Comparison of ENCODE assay signal across 24 mouse cellular contexts in the genomic region with DNA sequence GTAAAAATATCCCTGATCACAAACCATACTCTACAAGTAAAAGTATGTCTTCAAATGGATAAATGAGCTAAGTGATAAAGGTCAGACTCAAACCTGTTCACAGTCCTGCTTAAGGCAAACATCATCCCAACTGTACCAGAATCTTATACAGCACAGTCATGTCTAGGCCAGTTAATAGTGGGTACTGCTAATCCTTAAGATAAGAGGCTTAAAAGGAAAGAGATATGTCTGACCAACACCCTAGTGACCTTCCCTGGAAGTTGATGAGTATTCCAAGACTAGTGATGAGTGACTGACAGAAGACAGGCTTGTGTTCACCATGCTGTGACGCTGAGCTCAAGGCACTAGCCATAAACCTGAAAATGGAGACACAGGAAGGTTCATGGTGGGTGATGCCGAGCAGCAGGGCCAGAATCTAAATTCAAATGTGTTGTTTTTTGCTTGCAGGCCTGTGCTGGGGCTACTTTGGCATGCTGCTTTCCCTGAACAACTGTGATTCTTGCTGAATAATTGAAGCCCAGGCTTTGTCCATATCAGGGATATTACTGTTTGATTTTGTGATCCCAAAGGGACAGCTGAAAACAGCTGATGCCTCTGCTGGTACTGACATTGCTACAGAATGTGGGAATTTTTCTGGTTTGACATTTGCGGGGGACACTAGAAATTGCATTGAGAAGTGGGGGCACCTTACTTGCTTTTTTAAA.
DNase-seq lines count a peak whose midpoint lies in the region; ATAC-seq and TF ChIP-seq lines count a peak whose summit lies in the region.
"Had no signal": no experiment of that assay in that cellular context is flagged by ENCODE, and none has a peak within 500 bp of the region (broad histone marks: within the 10 kb centered on the region; RNA-seq: fewer than 3 reads in every experiment).

No protein-coding gene starts in this region.

- ATAC-seq in hindbrain, embryonic 11.5 days (ENCODE audit: low FRiP score): peak; percentile 76
- ATAC-seq in midbrain, embryonic 12.5 days (ENCODE audit: low FRiP score, low read depth): peak; percentile 80
- ATAC-seq in midbrain, postnatal 0 days (ENCODE audit: low FRiP score): no peak
- peak; percentile 77 for ATAC-seq in midbrain, embryonic 15.5 days (replicated peaks)
- ATAC-seq: CD4-positive, CD25-positive, alpha-beta regulatory T cell, adult 4 months; forebrain, embryonic 16.5 days had no signal

- DNase-seq in hindbrain, embryonic 11.5 days (ENCODE audit: low spot score): peak; percentile 11
- no peak for DNase-seq in hindbrain, embryonic 10.5 days (ENCODE audit: low spot score)
- DNase-seq in midbrain, postnatal 0 days (ENCODE audit: low spot score): no peak
- DNase-seq in brain, embryonic 14.5 days (ENCODE audit: low read depth): peak; percentile 57
- DNase-seq in left cerebral cortex, adult 11 months (ENCODE audit: low spot score): no peak
- DNase-seq in right cerebral cortex, postnatal 4 days: no peak
- DNase-seq: adrenal gland, adult 8-10 months; adrenal gland, postnatal 36 days; B cell, adult 2 months; cerebellum, adult 11-12 months; cerebellum, adult 9-10 months; cerebellum, postnatal 25 days; gastrocnemius, postnatal 10 days; heart, adult 18-20 months; heart, postnatal 10 days; heart, postnatal 4 days had no signal

- H3K27ac ChIP-seq in hindbrain, embryonic 11.5 days (ENCODE audit: low read depth, low read length): peak overlapping the region; percentile 60
- H3K27ac ChIP-seq in hindbrain, embryonic 10.5 days: no peak overlapping the region
- H3K27ac ChIP-seq in midbrain, embryonic 12.5 days (replicated peaks): peak overlapping the region; percentile 46
- no peak overlapping the region for H3K27ac ChIP-seq in midbrain, postnatal 0 days (ENCODE audit: low read depth, low read length)
- H3K27ac ChIP-seq in midbrain, embryonic 15.5 days: no peak overlapping the region; the same call in 1 of the 2 replicates
- H3K27ac ChIP-seq: embryonic facial prominence, embryonic 13.5 days; forebrain, embryonic 12.5 days; heart, embryonic 10.5 days had no signal

- no peaks in the 10 kb centered on the region for H3K9me3 ChIP-seq in hindbrain, embryonic 11.5 days (ENCODE audit: control insufficient read depth, low read length)
- no peaks in the 10 kb centered on the region for H3K9me3 ChIP-seq in hindbrain, embryonic 10.5 days
- H3K9me3 ChIP-seq in midbrain, embryonic 12.5 days: no peaks in the 10 kb centered on the region
- no peaks in the 10 kb centered on the region for H3K9me3 ChIP-seq in midbrain, postnatal 0 days (ENCODE audit: low read length)
- H3K9me3 ChIP-seq in midbrain, embryonic 15.5 days: no peaks in the 10 kb centered on the region
- H3K9me3 ChIP-seq: embryonic facial prominence, embryonic 13.5 days; forebrain, embryonic 12.5 days; G1E; heart, embryonic 10.5 days had no signal

- H3K4me2 ChIP-seq in hindbrain, embryonic 11.5 days (replicated peaks; ENCODE audit: low read depth, low read length): no peak overlapping the region
- no peak overlapping the region for H3K4me2 ChIP-seq in midbrain, embryonic 12.5 days (replicated peaks)
- H3K4me2 ChIP-seq in midbrain, postnatal 0 days (ENCODE audit: low read depth, low read length, poor library complexity, severe bottlenecking): no peak overlapping the region
- H3K4me2 ChIP-seq in midbrain, embryonic 15.5 days: no peak overlapping the region
- H3K4me2 ChIP-seq: embryonic facial prominence, embryonic 13.5 days; forebrain, embryonic 12.5 days had no signal

- no peaks in the 10 kb centered on the region for H3K4me1 ChIP-seq in hindbrain, embryonic 11.5 days (replicated peaks; ENCODE audit: control insufficient read depth, insufficient read depth, low read length)
- H3K4me1 ChIP-seq in hindbrain, embryonic 10.5 days (replicated peaks): no peaks in the 10 kb centered on the region
- H3K4me1 ChIP-seq in midbrain, embryonic 12.5 days: 0 out of 2 replicates have a peak, but pooled peaks cover 2% of the 10 kb centered on the region
- H3K4me1 ChIP-seq in midbrain, postnatal 0 days (ENCODE audit: insufficient read depth, low read length): no peaks in the 10 kb centered on the region
- peaks cover 12% of the 10 kb centered on the region; the same call in 1 of the 2 replicates for H3K4me1 ChIP-seq in midbrain, embryonic 15.5 days
- H3K4me1 ChIP-seq: embryonic facial prominence, embryonic 13.5 days; forebrain, embryonic 12.5 days; heart, embryonic 10.5 days had no signal

- no peaks in the 10 kb centered on the region for H3K27me3 ChIP-seq in hindbrain, embryonic 11.5 days (ENCODE audit: control insufficient read depth, insufficient read depth, low read length)
- no peaks in the 10 kb centered on the region for H3K27me3 ChIP-seq in hindbrain, embryonic 10.5 days (ENCODE audit: insufficient read depth, poor library complexity, severe bottlenecking)
- H3K27me3 ChIP-seq in midbrain, embryonic 12.5 days: no peaks in the 10 kb centered on the region
- H3K27me3 ChIP-seq in midbrain, postnatal 0 days (ENCODE audit: insufficient read depth, low read length): no peaks in the 10 kb centered on the region
- H3K27me3 ChIP-seq in midbrain, embryonic 15.5 days (replicated peaks): no peaks in the 10 kb centered on the region
- H3K27me3 ChIP-seq: embryonic facial prominence, embryonic 13.5 days; forebrain, embryonic 12.5 days had no signal

- H3K4me3 ChIP-seq in hindbrain, embryonic 11.5 days (ENCODE audit: low read depth, low read length): no peak overlapping the region
- H3K4me3 ChIP-seq in hindbrain, embryonic 10.5 days: no peak overlapping the region
- H3K4me3 ChIP-seq in midbrain, embryonic 12.5 days: no peak overlapping the region
- H3K4me3 ChIP-seq in midbrain, postnatal 0 days (ENCODE audit: low read depth, low read length): no peak overlapping the region
- H3K4me3 ChIP-seq in midbrain, embryonic 15.5 days: no peak overlapping the region
- H3K4me3 ChIP-seq: embryonic facial prominence, embryonic 13.5 days; forebrain, embryonic 12.5 days; heart, embryonic 10.5 days had no signal

- WGBS in hindbrain, embryonic 11.5 days: 70% methylated on average over 3 of the region's 3 CpGs
- WGBS in hindbrain, embryonic 10.5 days: 75% methylated on average over 3 of the region's 3 CpGs
- WGBS in midbrain, embryonic 12.5 days: 63% methylated on average over 3 of the region's 3 CpGs
- WGBS in midbrain, postnatal 0 days: 58% methylated on average over 3 of the region's 3 CpGs
- whole genome bisulfite sequencing in midbrain, embryonic 15.5 days: 55% methylated on average over 3 of the region's 3 CpGs

- no peak for TF ChIP-seq CTCF in midbrain, postnatal 0 days (IDR thresholded peaks at IDR 0.05)
- TF ChIP-seq CTCF in brain, embryonic 14.5 days (IDR thresholded peaks at IDR 0.05; ENCODE audit: borderline replicate concordance, extremely low read depth, insufficient read depth, insufficient read length): no peak

- H3K9ac ChIP-seq in hindbrain, embryonic 11.5 days (ENCODE audit: low read depth, low read length): no peak overlapping the region
- no peak overlapping the region for H3K9ac ChIP-seq in midbrain, embryonic 12.5 days (replicated peaks)
- no peak overlapping the region for H3K9ac ChIP-seq in midbrain, postnatal 0 days (replicated peaks; ENCODE audit: low read length, poor library complexity, severe bottlenecking)
- no peak overlapping the region for H3K9ac ChIP-seq in midbrain, embryonic 15.5 days
- H3K9ac ChIP-seq: embryonic facial prominence, embryonic 13.5 days; forebrain, embryonic 12.5 days had no signal

- no peak for TF ChIP-seq POLR2A in brain, embryonic 14.5 days (IDR thresholded peaks at IDR 0.05; ENCODE audit: borderline replicate concordance, extremely low read depth, insufficient read depth, insufficient read length, poor library complexity, severe bottlenecking)

- H3K36me3 ChIP-seq in hindbrain, embryonic 11.5 days (ENCODE audit: control insufficient read depth, insufficient read depth, low read length): no peaks in the 10 kb centered on the region
- H3K36me3 ChIP-seq in hindbrain, embryonic 10.5 days: no peaks in the 10 kb centered on the region
- H3K36me3 ChIP-seq in midbrain, embryonic 12.5 days: no peaks in the 10 kb centered on the region
- no peaks in the 10 kb centered on the region for H3K36me3 ChIP-seq in midbrain, postnatal 0 days (ENCODE audit: insufficient read depth, low read length)
- H3K36me3 ChIP-seq in midbrain, embryonic 15.5 days (replicated peaks): no peaks in the 10 kb centered on the region
- H3K36me3 ChIP-seq: embryonic facial prominence, embryonic 13.5 days; forebrain, embryonic 12.5 days; G1E; heart, embryonic 10.5 days had no signal

Comparison
In these comparisons a context has a peak if more than half of its experiments do, and no peak if none do; other contexts are left out.
1. DNase-seq: peak in hindbrain, embryonic 11.5 days (single experiment) and brain, embryonic 14.5 days (single experiment); none in hindbrain, embryonic 10.5 days (single experiment), midbrain, postnatal 0 days (single experiment), left cerebral cortex, adult 11 months (single experiment) and right cerebral cortex, postnatal 4 days (single experiment).
2. H3K27ac ChIP-seq: peak in hindbrain, embryonic 11.5 days (single experiment) and midbrain, embryonic 12.5 days (single experiment); none in hindbrain, embryonic 10.5 days (single experiment), midbrain, postnatal 0 days (single experiment) and midbrain, embryonic 15.5 days (single experiment).